Mouse (Mus musculus): ENCODE results near the gene Col17a1.

Gene Col17a1

DNA sequence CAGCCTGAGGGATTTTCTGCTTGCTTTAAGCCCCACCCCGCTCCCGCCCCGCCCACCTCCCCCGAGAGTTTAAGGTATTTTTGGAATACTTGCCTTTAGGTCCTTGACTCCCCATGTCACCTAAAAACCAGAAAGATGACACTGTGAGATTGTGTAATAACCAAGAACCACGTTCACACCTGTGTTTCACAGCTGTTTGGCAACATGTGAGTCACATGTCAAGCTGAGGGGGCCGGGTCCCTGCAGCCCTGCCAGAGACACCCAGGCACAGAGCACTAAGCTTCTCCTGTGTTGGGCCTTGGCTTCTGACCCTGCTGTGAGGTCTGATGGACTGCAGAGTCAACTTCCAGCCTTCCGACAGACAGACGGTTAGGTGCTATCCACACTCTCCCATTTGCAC, 24.3 kb downstream of the Col17a1 start:
- DNase-seq (ENCODE audit: low read depth, low spot score) = no peak

DNA sequence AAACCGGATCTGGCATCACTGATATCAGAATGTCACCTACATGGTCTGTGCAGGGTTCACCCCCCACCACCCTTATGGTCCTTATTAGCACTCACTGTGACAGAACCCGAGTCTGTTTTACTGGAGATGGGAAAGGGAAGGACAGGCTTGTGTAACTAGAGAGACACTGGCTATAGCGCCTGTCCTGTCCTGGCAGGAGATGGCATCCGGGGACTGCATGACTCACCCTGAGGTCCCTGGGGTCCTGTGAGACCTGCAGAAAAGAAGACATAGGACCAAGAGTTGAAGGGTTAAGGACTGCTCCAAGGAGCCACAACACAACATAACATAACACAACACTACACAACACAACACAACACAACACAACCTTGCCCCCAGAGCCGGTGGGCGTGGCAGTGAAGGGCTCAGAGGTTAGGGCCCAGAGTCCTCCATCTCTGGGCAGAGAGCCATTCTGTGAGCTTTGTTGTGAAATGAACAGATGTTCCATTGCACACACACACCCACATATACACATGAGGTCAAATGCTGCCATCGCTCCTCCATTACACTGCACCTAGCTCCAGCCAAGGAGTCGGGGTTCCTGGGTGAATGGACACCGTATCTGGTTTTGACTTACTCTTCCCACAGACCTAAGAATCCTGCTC, 32.0 kb downstream of the Col17a1 start:
- no peak for DNase-seq (ENCODE audit: low read depth, low spot score)

DNA sequence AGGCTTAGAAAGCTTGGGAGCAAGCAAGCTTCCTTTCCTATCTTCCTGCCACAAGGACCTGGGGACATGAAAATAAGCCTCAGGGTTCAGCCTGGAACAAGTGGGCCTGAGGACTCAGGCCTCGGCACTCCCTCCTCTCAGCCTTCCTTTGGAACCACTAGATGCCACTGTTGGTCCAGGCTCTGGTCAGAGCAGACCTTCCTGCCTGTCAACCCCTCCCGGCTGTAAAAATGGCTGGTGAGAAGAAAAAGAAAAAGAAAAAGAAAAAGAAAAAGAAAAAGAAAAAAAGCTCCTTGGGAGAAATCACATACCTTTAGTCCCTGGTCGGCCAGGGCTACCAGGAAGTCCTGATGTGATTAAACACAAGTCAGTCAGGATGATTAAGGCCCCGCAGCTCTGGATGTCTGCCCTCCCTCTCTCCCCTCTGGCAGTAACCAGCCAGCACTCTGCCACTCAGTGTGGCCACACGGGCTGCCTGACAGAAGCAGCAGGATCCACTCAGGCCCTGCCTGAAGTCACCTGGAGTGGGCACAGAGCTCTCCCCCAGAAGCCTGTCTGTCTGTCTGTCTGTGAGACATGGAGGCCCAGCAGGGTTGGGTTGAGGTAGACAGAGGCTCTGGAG, 32.9 kb downstream of the Col17a1 start:
- DNase-seq (ENCODE audit: low read depth, low spot score) = peak; percentile 71

DNA sequence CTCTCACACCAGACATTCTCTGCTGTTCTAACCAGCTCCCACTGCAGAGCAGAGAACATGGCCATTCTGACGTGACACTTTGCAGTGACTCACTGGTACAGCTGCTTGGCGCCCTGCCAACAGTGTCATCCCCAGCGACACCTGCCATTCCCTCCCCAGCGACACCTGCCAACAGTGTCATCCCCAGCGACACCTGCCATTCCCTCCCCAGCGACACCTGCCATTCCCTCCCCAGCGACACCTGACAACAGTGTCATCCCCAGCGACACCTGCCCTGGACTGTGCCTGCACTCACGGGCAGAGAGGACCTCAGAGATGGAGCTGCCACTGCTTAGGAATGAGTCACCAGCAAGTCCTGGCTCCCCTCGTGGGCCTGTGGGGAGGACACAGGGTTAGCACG, 37.0 kb downstream of the Col17a1 start:
- no peak for DNase-seq (ENCODE audit: low read depth, low spot score)

DNA sequence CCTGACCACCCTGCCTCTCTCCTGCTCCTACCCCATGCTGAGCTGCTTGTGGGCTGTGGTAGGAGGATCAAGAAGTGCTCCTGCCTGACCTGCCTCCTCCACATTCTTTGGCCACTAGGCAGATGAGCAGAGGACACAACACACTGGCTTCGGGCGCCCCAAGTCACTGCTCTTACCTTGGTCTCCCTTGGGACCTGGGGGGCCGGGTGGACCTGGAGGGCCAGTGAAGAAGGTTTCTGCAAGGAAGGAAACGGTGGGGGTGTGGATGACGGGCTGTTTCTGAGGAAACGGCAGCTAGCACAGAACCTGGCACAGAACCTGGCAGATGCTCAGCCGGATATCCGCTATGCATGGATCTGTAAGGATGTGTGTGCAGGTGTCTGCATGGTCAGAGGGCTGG, 38.7 kb downstream of the Col17a1 start:
- DNase-seq (ENCODE audit: low read depth, low spot score) = no peak

DNA sequence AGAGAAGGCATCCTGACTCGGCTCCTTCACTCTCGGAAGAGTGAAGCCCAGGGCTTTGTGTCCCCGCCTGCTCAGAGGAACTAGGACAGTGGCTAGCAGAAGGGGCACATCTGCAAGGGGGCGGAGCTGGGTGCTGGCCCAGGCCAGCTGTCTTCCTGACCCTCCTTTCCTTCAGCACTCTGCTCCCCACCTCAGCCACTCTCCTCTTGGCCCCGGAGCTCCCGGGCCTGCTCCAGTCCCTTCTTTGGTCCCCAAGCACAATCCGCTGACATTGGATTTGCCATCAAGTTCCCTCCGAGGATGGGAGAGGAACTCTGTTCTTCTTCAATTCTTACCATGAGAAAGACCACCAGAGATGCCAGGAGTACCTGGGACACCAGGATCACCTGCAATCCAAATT, 39.6 kb downstream of the Col17a1 start:
- no peak for DNase-seq (ENCODE audit: low read depth, low spot score)

DNA sequence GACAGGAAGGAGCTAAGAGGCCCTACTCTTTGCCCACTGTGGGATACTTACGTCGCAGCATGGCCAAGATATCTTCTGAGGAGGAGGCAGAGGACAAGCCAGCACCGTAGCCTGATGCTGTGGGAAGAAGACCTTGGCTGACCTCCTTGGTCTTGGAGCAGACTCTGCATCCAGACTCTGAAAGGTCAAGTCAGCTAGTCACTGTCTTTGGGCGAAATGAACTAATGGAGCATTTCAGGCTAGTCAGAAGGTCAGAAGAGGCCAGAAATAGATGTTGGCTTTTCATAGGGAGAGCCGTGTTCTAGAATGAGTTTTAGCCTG, 40.8 kb downstream of the Col17a1 start:
- no peak for DNase-seq (ENCODE audit: low read depth, low spot score)

DNA sequence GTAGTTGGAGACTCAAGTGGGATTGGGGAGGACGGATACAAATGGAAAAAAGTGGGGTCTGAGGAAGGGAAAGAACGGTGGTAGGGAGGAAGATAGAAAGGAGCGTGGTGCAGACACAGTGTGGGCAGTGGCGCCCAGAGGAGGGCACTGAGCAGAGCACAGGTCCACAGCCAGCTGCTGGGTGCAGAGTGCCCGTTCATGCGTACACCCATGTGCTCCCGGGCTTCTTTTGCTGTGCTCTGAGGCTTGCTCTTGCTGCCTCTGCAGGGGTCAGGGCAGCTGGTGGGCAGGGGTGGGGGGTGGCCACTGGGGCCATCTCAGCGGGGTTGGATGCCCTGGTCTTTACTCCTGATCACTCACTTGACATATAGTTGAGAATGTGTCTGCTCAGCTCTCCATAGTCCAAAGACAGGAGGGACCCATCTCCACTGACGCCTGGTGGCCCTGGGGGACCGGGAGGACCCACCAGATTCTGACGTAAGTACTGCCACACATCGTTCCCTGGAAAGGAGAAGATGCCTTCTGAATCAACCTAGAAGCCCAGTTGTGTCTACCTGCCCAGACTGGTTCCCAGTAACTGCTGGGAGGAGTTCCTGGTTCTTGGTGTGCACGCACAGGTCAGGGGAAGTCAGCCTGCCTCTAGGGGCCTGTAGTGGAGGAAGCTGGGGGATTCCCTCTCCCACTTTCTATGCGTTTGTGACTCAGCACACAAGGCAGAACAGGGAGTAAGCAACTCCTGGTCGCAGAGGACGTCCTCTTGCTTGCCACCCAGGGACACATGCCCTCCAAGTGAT, 41.3 kb downstream of the Col17a1 start:
- DNase-seq (ENCODE audit: low read depth, low spot score) = no peak

DNA sequence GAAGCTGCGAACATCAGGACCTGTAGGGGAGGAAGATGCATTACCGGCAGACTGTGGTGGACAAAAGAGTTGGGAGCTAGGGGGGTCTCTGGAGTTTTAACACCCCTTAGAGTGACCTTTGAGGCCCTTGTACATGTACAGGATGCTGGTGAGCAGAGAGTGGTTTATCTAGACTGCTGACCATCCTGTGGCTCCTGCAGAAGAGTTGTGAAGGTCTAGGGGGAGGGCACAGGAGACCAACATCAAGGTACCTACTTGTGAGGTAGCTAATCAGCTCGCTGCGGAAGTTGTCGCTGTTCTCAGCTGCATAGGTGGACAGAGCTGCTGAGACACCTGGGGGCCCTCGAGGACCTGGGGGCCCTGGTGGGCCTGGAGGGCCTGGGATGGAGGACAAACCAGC, 42.8 kb downstream of the Col17a1 start:
- DNase-seq (ENCODE audit: low read depth, low spot score) = no peak

DNA sequence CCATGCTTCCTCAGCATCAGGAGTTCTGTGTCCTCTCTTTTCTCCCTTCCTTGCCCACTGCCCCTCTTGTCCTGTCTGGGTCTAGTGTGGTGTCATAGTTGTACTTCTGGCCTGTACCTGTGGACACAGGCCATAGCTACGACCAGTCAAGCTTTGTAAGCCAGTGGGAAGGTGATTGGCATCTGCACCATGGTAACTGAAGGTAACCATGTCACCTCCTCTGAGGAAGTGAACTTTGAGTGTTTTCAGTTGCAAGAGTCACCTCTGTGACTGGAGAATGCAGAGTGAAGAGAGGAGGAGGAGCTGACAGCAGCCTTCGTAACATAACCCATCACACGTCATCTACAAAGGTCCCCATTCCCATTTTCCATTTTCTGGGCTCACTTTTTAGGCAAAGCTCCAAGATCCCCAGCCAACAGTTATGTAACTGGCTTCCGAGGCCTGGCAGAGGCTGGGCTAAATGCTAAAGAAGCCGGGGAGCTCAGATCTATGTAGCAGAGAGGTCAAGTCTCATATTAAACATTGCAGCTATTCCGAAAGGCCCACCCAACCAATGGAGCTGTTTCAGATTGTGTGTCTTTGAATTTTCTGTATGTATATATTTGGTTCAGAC, 45.3 kb downstream of the Col17a1 start:
- DNase-seq (ENCODE audit: low read depth, low spot score) = no peak

DNA sequence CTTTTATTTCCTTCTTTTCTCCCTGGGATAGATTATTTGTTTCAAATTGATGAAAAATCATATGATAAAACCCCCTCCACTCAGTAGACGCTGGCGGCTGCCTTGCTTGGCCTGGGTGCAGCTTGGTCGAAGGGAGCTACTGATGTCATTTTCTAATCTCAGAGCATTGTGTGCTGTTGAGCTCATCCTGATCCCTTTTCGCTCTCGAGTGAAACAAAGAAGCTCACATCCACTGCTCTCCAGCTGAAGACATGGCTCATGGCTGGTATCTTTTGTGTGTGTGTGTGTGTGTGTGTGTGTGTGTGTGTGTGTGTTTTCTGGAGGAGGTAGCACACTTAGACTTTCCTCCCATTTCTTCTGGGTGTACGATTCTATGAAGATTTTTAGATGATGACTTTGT, 46.3 kb downstream of the Col17a1 start:
- no peak for DNase-seq (ENCODE audit: low read depth, low spot score)

DNA sequence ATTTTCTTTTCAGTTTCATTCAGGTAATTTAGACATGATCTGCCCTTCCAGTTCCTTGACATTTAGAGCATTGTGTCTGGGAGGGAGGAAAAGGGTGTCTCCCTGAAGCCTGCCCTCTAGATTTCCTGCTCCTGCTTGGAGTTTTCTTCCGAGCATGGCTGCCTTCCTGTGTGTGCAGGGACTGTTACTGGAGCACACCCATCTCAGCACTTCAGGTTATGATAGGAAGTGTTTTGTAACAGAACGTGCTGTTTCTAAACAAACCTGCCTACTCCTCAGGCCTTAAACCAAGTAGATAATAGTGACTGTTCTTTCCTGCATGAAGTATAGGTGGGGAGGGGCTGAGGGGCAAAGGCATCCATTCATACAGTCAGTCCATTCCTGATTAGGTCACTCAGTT, 48.0 kb downstream of the Col17a1 start:
- DNase-seq (ENCODE audit: low read depth, low spot score) = no peak

DNA sequence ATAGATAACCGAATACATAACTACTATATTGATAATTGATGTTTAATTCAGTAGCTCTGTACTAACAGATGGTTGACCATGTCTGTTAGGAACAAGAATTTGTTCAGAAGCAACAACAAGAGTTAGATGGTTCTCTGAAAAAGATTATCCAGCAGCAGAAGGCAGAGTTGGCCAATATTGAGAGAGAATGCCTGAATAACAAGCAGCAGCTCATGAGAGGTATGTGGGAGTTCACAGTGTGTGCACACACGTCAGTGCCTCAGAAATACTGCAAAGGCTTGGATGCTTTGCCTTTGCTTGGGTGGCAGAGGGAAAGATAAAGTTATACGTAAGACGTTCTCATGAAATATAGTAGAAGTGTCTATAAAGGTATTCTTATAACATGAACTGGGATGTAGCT, 56.5 kb downstream of the Col17a1 start:
- no peak for DNase-seq (ENCODE audit: low read depth, low spot score)

DNA sequence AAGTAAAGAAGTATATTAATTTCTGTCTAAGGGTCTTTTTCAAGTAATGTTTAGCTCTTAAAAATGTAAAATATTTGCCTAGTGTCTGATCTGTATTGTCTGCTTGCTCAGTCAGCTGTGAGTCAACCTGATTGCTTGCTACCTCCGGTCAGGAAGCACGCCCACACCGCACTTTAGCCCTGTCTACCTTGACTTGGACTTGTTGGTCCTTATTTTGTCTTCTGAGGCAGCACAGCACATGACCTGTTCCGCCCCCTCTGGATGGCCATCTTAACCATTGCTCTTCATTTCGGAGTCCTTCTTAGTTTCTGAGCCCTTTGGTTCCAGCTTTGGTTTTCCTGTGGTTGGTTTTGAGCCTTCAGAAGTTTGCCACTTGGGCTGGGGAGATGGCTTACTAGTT, 60.1 kb downstream of the Col17a1 start:
- no peak for DNase-seq (ENCODE audit: low read depth, low spot score)

DNA sequence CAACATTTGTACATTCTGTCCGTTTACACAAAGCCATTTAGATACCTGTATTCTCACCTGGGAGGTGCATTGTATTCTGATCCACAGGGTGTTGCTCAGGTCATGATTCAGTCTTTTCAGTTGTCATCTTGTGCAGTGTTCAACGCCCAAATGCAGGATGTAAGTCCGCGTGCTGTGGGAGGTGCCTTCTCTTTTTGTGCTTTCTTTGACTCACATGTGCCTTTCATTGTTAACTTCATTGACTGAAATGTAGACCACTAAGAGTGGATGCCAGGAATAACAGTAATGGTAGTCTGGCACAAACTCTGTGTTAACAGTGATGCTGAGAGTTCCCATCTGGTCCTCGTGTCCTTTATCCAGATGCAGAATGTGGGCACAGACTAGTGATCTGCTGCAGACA, 61.5 kb downstream of the Col17a1 start:
- DNase-seq (ENCODE audit: low read depth, low spot score) = no peak

DNA sequence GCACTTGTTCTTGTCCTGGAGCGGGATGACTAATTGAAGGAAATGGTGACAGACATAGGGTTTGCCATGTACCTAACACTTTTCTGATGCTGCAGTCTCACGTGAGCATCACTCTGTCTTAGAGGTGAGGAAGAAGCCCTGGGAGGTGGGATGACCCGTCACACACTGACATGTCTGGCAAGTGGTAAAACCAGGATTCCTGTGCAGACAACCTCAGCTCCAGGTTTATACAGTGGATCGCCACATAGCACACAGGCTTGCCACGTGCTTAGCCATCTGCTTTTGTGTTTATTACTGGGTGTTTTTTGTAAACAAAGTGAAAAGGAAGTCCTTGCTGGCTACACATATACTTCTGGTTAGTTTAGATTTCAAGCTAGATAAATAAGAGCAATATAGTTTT, 62.8 kb downstream of the Col17a1 start:
- no peak for DNase-seq (ENCODE audit: low read depth, low spot score)

DNA sequence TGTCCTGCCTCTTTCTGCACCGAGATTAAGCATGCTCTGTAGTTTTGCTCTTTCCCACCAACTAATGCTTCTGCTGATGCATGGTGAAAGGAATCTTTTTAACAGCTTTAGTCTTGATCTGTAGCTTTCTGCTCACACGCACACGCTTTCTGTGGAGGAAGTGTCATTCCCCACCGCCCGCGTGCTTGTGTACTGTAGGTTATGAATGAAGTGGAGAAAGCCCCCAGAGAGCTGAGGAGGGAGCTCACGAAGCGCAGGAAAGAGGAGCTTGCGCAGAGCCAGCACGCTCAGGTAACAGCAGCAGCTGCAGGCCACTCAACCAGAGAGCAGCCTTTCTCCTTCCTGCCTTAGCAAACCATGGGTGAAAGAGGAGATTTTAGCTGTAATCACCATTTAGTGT, 64.4 kb downstream of the Col17a1 start:
- no peak for DNase-seq (ENCODE audit: low read depth, low spot score)

DNA sequence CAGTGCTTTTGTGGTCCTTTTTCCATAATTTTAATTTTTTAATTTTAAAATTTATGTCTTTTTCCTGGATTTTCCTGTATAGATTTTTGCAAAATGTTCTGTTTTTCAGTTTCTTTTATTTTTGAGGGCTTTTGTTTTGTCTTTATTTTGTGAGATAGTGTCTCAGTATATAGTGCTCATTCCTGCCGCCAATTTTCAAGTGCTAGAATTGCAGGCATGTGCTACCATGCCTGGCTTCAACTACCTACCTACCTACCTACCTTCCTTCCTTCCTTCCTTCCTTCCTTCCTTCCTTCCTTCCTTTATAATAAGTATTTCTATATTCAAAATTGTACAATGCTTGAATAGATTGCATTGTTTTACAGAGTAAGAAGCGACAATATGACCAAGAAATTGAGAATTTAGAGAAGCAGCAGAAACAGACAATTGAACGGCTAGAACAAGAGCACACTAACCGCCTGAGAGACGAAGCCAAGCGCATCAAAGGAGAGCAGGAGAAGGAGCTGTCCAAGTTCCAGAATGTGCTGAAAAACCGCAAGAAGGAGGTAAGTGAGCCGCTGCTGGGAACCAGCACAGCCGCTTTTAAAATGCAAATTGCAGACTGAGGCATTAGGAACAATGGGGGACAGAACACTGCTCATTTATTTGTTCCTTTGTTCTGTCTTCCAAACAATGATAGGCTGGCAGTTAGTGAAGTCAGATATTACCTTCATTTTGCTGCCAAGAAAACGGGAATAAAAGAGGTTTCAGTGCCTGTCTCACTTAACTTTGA, 66.8 kb downstream of the Col17a1 start:
- DNase-seq (ENCODE audit: low read depth, low spot score) = no peak

DNA sequence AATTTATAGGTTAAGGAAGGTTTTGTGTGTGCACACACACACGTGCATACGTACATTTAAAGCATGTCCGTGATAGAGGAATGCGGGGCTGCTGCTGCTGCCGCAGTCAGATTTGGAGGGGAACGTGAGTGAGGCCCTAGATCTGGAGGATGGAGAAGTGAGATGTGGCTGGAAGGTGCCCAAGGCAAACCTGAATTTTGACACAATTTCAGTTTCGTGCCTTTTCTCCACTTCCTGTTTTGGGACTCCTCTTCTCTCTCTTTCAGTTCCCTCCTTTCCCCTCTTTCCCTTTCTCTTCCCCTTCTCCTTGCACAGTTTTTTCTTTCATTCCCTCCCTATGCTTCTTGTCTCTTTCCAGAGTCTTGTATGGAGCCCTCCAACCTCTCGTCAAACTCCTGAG, 70.4 kb downstream of the Col17a1 start:
- DNase-seq (ENCODE audit: low read depth, low spot score) = no peak

DNA sequence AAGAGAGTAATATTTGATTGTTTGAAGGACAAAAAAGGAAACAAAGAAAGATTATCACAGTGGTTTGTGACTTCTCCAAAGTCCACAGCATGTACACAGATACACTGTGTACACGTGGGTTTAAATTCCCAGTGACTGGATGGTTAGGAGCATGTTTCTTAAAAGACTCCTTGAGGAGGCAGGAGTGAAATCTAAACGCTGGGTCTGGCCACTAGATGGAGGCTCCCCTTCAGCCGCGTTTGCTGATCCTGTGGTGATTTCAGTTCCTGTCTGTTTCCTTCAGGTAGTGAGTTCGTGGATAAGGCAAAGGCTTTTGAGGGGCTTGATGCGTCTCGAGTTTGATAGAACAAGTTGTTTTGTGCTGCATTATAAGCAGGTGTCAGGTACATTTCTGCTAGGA, 78.5 kb downstream of the Col17a1 start:
- DNase-seq (ENCODE audit: low read depth, low spot score) = no peak

DNA sequence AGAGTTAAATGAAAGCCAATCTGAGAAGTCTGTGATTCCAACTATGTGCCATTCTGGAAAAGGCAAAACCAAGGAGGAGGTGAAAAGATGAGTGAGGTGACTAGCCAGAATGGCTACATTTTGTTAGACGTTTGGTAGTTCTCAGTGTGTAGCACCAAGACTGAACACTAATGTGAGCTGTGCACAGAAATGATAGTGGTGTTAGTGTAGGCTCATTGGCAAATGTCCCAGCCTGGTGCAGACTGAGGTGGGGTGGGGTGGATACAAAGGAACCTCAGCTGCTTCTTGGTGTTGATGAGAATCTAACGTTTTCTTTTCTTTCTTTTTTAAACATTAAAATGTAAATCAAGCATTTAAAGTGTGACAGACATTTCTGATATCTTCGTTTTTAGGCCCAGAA, 83.4 kb downstream of the Col17a1 start:
- no peak for DNase-seq (ENCODE audit: low read depth, low spot score)
